Mouse (Mus musculus): ENCODE measurements around the gene Gm10799. TPM values are rescaled to one million over a fixed set of nuclear protein-coding genes. Genes with fewer than 3 reads are reported as not detected.

The Gm10799 gene
- polyA plus RNA-seq, 1 experiment from 2014 or later = not detected

DNA sequence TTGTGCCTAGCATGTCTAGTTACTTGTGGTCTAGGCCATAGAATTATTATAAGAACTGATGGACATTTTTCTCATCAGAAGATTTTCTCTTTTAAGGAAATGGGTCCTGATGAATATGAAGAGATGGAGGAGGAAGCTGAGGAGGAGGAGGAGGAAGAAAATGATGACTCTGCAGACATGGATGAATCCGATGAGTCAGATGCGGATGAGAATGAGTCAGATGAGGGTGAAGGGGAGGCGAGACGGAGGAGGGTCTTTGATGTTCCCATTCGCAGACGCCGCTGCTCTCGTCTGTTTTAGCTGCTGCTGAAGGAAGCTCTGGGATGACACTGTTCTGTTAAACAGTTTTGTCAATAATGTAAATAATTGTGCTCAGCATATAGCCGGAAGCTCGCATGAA lies 8.6 kb downstream of the Gm10799 start:
- H3K9me3 ChIP-seq (replicated peaks; ENCODE audit: control insufficient read depth, low read length) = no peaks in the 10 kb centered on the region
- WGBS (ENCODE audit: insufficient replicate concordance) = 91% methylated on average over 10 of the region's 10 CpGs
- ATAC-seq (ENCODE audit: low read depth) = no peak
- H3K4me2 ChIP-seq (ENCODE audit: low read depth, low read length) = no peak overlapping the region
- no peak overlapping the region for H3K4me3 ChIP-seq (ENCODE audit: low read depth, low read length)
- H3K27me3 ChIP-seq (ENCODE audit: control insufficient read depth, insufficient read depth, low read depth, low read length) = no peaks in the 10 kb centered on the region
- no peak overlapping the region for H3K9ac ChIP-seq (ENCODE audit: low read depth, low read length)
- peaks cover 35% of the 10 kb centered on the region for H3K36me3 ChIP-seq (ENCODE audit: control insufficient read depth, insufficient read depth)
- peaks cover 8% of the 10 kb centered on the region for H3K4me1 ChIP-seq (ENCODE audit: control insufficient read depth, low read depth, low read length)
- no peak overlapping the region for H3K27ac ChIP-seq (ENCODE audit: low read length)

- WGBS (ENCODE audit: insufficient replicate concordance) = 88% methylated on average over 4 of the region's 4 CpGs
- H3K4me1 ChIP-seq (ENCODE audit: control insufficient read depth, low read depth, low read length) = peaks cover 3% of the 10 kb centered on the region
- no peaks in the 10 kb centered on the region for H3K27me3 ChIP-seq (ENCODE audit: control insufficient read depth, insufficient read depth, low read depth, low read length)
- H3K9me3 ChIP-seq (replicated peaks; ENCODE audit: control insufficient read depth, low read length) = no peaks in the 10 kb centered on the region
- ATAC-seq (ENCODE audit: low read depth) = no peak
- H3K9ac ChIP-seq (ENCODE audit: low read depth, low read length) = no peak overlapping the region
- no peak overlapping the region for H3K27ac ChIP-seq (ENCODE audit: low read length)
- no peak overlapping the region for H3K4me3 ChIP-seq (ENCODE audit: low read depth, low read length)
- H3K36me3 ChIP-seq (ENCODE audit: control insufficient read depth, insufficient read depth) = peaks cover 43% of the 10 kb centered on the region
- no peak overlapping the region for H3K4me2 ChIP-seq (ENCODE audit: low read depth, low read length)
These were observed 9.4 kb downstream of the Gm10799 start for GRCm38 (mm10) chr2:104058954-104059353.

DNA sequence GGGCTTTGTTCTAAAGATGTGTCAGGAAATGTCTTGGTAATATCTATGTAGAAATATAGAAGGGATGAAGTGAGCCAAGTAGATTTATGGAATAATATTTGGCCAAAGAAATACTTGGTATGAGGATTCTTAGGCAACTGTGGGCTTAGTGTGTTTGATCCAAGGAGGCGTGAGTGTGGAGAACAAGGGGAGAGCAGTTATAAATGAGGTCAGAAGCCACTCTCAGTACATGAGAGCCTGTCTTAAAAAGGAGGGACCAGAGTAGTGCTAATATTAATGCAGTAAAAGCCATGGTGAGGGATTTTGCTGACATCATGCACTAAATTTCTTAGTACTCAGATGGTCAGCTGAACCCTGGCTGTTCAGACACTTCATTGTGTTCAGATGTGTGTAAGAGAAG lies 10.0 kb downstream of the Gm10799 start:
- Histone ChIP-seq H3K4me2 (ENCODE audit: low read depth, low read length) (no peak overlapping the region), H3K4me3 (ENCODE audit: low read depth, low read length) (no peak overlapping the region), H3K9ac (ENCODE audit: low read depth, low read length) (no peak overlapping the region), H3K4me1 (ENCODE audit: control insufficient read depth, low read depth, low read length) (no peaks in the 10 kb centered on the region), H3K36me3 (ENCODE audit: control insufficient read depth, insufficient read depth) (peaks cover 47% of the 10 kb centered on the region), H3K27ac (ENCODE audit: low read length) (no peak overlapping the region), H3K27me3 (ENCODE audit: control insufficient read depth, insufficient read depth, low read depth, low read length) (no peaks in the 10 kb centered on the region), H3K9me3 (replicated peaks; ENCODE audit: control insufficient read depth, low read length) (no peaks in the 10 kb centered on the region)
- ATAC-seq (ENCODE audit: low read depth) = no peak
- 78% methylated on average over 1 of the region's 1 CpGs for WGBS (ENCODE audit: insufficient replicate concordance)

DNA sequence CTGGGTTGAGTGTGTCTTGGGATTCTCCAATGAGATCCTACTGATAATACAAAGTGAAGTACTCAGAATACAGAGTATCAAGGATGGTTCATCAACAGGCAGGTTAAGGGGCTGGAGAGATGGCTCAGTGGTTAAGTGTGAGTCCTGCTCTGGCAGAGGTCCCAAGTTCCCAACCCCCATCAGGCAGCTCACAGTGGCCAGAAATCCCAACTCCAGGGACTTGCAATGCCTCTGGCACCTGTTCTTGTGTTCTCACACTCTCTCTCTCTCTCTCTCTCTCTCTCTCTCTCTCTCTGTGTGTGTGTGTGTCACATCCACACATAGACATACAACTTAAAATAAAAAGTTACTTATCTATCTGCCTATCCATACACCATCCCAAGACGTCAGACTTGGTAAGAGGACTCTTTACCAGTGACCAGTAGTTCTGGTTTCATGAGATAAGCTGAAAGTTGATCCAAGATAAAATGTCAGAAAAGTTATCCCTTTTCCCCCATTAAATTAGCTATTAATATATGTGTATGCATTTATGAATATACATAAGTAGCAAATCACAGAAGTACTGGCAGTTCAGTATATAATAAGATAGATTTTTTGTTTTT lies 23.8 kb downstream of the Gm10799 start:
- H3K9ac ChIP-seq (ENCODE audit: low read depth, low read length) = no peak overlapping the region
- H3K4me3 ChIP-seq (ENCODE audit: low read depth, low read length) = no peak overlapping the region
- H3K9me3 ChIP-seq (replicated peaks; ENCODE audit: control insufficient read depth, low read length) = no peaks in the 10 kb centered on the region
- peak overlapping the region; percentile 63 for H3K27ac ChIP-seq (ENCODE audit: low read length)
- WGBS (ENCODE audit: insufficient replicate concordance) = 29% methylated on average over 1 of the region's 1 CpGs
- no peaks in the 10 kb centered on the region for H3K27me3 ChIP-seq (ENCODE audit: control insufficient read depth, insufficient read depth, low read depth, low read length)
- H3K4me1 ChIP-seq (ENCODE audit: control insufficient read depth, low read depth, low read length) = peaks cover 17% of the 10 kb centered on the region
- peak; percentile 54 for ATAC-seq (ENCODE audit: low read depth)
- no peak overlapping the region for H3K4me2 ChIP-seq (ENCODE audit: low read depth, low read length)
- H3K36me3 ChIP-seq (ENCODE audit: control insufficient read depth, insufficient read depth) = peaks cover 30% of the 10 kb centered on the region

DNA sequence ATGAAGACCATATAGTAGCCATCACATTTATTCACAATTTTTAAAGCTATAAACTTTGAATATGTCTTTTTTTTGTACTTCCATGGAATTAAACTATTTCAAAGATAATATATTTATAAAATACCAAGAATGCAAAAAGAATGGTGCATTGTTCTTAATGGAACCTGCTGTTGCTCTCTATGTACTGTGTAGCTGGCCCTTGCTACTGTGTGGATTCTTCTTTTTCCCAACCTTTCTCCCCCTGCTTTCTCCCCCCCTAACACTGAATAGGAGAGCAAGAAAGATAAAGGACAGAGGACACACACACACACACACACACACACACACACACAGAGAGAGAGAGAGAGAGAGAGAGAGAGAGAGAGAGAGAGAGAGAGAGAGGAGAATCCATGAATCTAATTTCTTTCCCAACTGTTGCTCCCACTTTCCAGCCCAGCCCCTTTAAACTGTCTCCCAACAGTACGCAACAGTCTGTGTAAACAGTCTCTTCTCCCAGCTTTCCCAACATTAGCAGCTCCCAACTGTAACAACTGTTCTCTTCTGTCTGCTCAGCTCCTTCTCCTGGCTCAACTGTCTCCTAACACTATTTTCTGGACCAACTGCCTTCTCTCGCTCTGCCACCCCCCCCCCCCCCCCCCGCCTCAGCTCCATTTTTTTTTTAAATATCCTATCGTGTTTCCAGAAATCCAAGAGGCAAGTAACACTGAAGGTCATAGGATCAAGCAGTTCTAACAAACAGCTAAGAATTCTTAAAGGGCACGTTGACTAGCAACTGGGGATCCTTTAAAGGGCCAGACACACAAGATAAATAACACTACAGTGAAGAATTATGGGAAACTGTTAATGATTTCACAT lies 24.5 kb downstream of the Gm10799 start:
- no peaks in the 10 kb centered on the region for H3K9me3 ChIP-seq (replicated peaks; ENCODE audit: control insufficient read depth, low read length)
- H3K4me1 ChIP-seq (ENCODE audit: control insufficient read depth, low read depth, low read length) = peaks cover 17% of the 10 kb centered on the region
- H3K4me3 ChIP-seq (ENCODE audit: low read depth, low read length) = no peak overlapping the region
- peak overlapping the region; percentile 63; the same call in 1 of the 2 replicates for H3K27ac ChIP-seq (ENCODE audit: low read length)
- no peak overlapping the region for H3K9ac ChIP-seq (ENCODE audit: low read depth, low read length)
- H3K4me2 ChIP-seq (ENCODE audit: low read depth, low read length) = no peak overlapping the region
- ATAC-seq (ENCODE audit: low read depth) = no peak; the same call in 1 of the 2 replicates
- H3K36me3 ChIP-seq (ENCODE audit: control insufficient read depth, insufficient read depth) = peaks cover 33% of the 10 kb centered on the region
- no peaks in the 10 kb centered on the region for H3K27me3 ChIP-seq (ENCODE audit: control insufficient read depth, insufficient read depth, low read depth, low read length)
- 69% methylated on average over 5 of the region's 5 CpGs for WGBS (ENCODE audit: insufficient replicate concordance)

GRCm38 (mm10) chr2:104042766-104043165 lies 25.6 kb downstream of the Gm10799 start:
- H3K4me3 ChIP-seq (ENCODE audit: low read depth, low read length) = no peak overlapping the region
- no peaks in the 10 kb centered on the region for H3K9me3 ChIP-seq (replicated peaks; ENCODE audit: control insufficient read depth, low read length)
- ATAC-seq (ENCODE audit: low read depth) = no peak
- no peaks in the 10 kb centered on the region for H3K27me3 ChIP-seq (ENCODE audit: control insufficient read depth, insufficient read depth, low read depth, low read length)
- WGBS (ENCODE audit: insufficient replicate concordance) = 90% methylated on average over 15 of the region's 15 CpGs
- peaks cover 17% of the 10 kb centered on the region for H3K4me1 ChIP-seq (ENCODE audit: control insufficient read depth, low read depth, low read length)
- H3K27ac ChIP-seq (ENCODE audit: low read length) = no peak overlapping the region
- H3K4me2 ChIP-seq (ENCODE audit: low read depth, low read length) = no peak overlapping the region
- H3K36me3 ChIP-seq (ENCODE audit: control insufficient read depth, insufficient read depth) = peaks cover 27% of the 10 kb centered on the region
- H3K9ac ChIP-seq (ENCODE audit: low read depth, low read length) = no peak overlapping the region

DNA sequence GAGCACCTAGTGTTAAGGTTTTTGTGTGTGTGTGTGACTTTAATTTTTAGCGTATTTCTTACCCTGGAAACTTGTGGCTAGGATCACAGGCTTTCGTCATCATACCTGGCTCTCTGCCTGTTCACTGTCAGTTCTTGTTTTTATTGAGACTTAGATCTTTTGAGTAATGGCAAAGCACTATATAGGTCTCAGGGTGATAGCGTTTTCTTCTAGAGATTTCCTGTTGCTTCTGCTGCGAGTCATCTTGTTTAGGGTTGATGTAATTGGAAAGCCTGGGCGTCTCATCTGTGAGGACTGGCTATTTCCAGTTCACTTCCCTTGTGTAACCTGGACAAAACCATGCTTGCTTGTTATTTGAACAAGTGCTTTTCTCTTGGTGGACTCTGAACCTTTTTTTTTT lies 26.7 kb downstream of the Gm10799 start:
- Histone ChIP-seq H3K4me1 (ENCODE audit: control insufficient read depth, low read depth, low read length) (peaks cover 17% of the 10 kb centered on the region), H3K4me2 (ENCODE audit: low read depth, low read length) (no peak overlapping the region), H3K27ac (ENCODE audit: low read length) (0 out of 2 replicates have a peak overlapping the region, but pooled peaks have one; percentile 14), H3K27me3 (ENCODE audit: control insufficient read depth, insufficient read depth, low read depth, low read length) (no peaks in the 10 kb centered on the region), H3K36me3 (ENCODE audit: control insufficient read depth, insufficient read depth) (peaks cover 35% of the 10 kb centered on the region), H3K9ac (ENCODE audit: low read depth, low read length) (no peak overlapping the region), H3K9me3 (replicated peaks; ENCODE audit: control insufficient read depth, low read length) (no peaks in the 10 kb centered on the region), H3K4me3 (ENCODE audit: low read depth, low read length) (no peak overlapping the region)
- ATAC-seq (ENCODE audit: low read depth) = no peak
- WGBS (ENCODE audit: insufficient replicate concordance) = 68% methylated on average over 5 of the region's 5 CpGs

DNA sequence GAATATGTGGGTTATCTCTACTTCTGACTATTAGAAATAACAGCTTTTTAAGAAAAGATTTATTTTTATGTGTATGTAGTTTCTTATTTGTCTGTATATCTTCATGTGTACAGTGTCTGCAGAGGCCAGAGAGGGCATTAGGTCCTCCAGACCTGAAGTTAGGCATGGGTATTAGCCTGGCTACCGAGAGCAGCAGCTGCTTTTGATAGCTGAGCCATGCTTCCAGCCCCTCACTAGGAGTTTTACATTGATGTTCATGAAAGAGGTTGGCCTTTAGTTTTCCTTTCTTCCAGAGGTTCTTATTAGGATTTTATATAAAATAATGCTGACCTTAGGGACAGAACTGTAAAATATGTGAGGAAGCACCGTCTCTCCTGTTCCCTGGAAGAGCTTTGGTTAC lies 30.1 kb downstream of the Gm10799 start:
- no peak overlapping the region for H3K9ac ChIP-seq (ENCODE audit: low read depth, low read length)
- ATAC-seq (ENCODE audit: low read depth) = no peak
- peaks cover 9% of the 10 kb centered on the region for H3K4me1 ChIP-seq (ENCODE audit: control insufficient read depth, low read depth, low read length)
- no peak overlapping the region for H3K27ac ChIP-seq (ENCODE audit: low read length)
- 86% methylated on average over 2 of the region's 2 CpGs for WGBS (ENCODE audit: insufficient replicate concordance)
- no peaks in the 10 kb centered on the region for H3K9me3 ChIP-seq (replicated peaks; ENCODE audit: control insufficient read depth, low read length)
- H3K27me3 ChIP-seq (ENCODE audit: control insufficient read depth, insufficient read depth, low read depth, low read length) = no peaks in the 10 kb centered on the region
- H3K4me3 ChIP-seq (ENCODE audit: low read depth, low read length) = no peak overlapping the region
- H3K4me2 ChIP-seq (ENCODE audit: low read depth, low read length) = no peak overlapping the region
- H3K36me3 ChIP-seq (ENCODE audit: control insufficient read depth, insufficient read depth) = peaks cover 44% of the 10 kb centered on the region

DNA sequence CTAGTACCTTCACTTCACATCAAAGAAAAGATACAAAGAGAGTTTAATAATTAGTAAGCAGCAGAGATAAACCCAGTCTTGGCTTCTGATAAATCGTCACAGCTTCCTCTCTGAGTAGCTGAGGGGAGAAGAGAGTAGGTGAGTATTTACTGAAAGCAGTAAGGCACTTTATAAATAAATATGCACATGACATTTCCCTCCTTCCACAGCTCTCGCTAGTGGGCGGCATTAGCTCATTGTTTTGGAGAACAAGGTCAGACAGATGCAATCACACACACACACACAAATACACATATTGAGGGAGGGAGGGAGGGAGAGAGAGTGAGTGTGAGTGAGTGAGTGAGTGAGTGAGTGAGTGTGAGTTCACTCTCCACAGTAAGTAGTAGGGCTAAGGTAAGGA lies 32.0 kb downstream of the Gm10799 start:
- Histone ChIP-seq H3K4me2 (ENCODE audit: low read depth, low read length) (no peak overlapping the region), H3K4me1 (ENCODE audit: control insufficient read depth, low read depth, low read length) (peaks cover 6% of the 10 kb centered on the region), H3K27me3 (ENCODE audit: control insufficient read depth, insufficient read depth, low read depth, low read length) (no peaks in the 10 kb centered on the region), H3K36me3 (ENCODE audit: control insufficient read depth, insufficient read depth) (peaks cover 47% of the 10 kb centered on the region), H3K27ac (ENCODE audit: low read length) (no peak overlapping the region), H3K4me3 (ENCODE audit: low read depth, low read length) (no peak overlapping the region), H3K9ac (ENCODE audit: low read depth, low read length) (no peak overlapping the region), H3K9me3 (replicated peaks; ENCODE audit: control insufficient read depth, low read length) (no peaks in the 10 kb centered on the region)
- ATAC-seq (ENCODE audit: low read depth) = no peak
- WGBS (ENCODE audit: insufficient replicate concordance) = 71% methylated on average over 3 of the region's 3 CpGs

Data from liver, embryonic 16.5 days (tissue).